Mouse (Mus musculus) bone marrow, adult 2 months (tissue): ENCODE data around the gene Erp44. TPM values are rescaled to one million over a fixed set of nuclear protein-coding genes. Genes with fewer than 3 reads are reported as not detected.

Experiments used
- H3K27ac ChIP-seq: fragments of 200-500 bp; 2 replicates; pipeline ENCODE4 v1.5.1; 2012; ENCODE audit warnings: low read depth, mild to moderate bottlenecking, control low read depth, inconsistent platforms, low read length; ENCODE audit not compliant: control insufficient read depth, poor library complexity, insufficient read depth
- H3K4me1 ChIP-seq: fragments of 200-500 bp; 2 replicates; pipeline ENCODE4 v1.6.1; 2011; ENCODE audit warnings: low read length; ENCODE audit not compliant: control insufficient read depth, insufficient read depth
- H3K4me3 ChIP-seq: fragments of 200-500 bp; replicated peaks from 2 replicates; pipeline ENCODE3; 2011; ENCODE audit warnings: mild to moderate bottlenecking, low read depth, low read length, control low read depth; ENCODE audit not compliant: control insufficient read depth
- CTCF ChIP-seq: fragments of 200-500 bp; IDR thresholded peaks from 2 replicates; pipeline ENCODE4 v1.5.1; 2011; ENCODE audit warnings: low read length, control low read depth; ENCODE audit not compliant: control insufficient read depth, insufficient read depth
- POLR2A ChIP-seq: fragments of 200-500 bp; IDR thresholded peaks from 2 replicates; pipeline ENCODE4 v1.6.1; 2011; ENCODE audit warnings: low read depth, mild to moderate bottlenecking, control low read depth, low read length, borderline replicate concordance; ENCODE audit not compliant: control insufficient read depth
- WGBS: fragments of 180-500 bp; shearing (Covaris S2); methylation state at CpG from one replicate; pipeline ENCODE4 v1.1.7; 2018; 5-methylcytosine and 5-hydroxymethylcytosine counted together
- polyA plus RNA-seq: library from polyadenylated mRNA; stranded (reverse); fragments of >200 nt; gene quantifications from 2 replicates; pipeline ENCODE4 v1.2.4, GENCODE M21; 2011; ENCODE audit warnings: low replicate concordance; ENCODE audit not compliant: missing spikeins, insufficient read depth, insufficient read length

Gene Erp44
- polyA plus RNA-seq, 1 experiment = 48.0 TPM

GRCm38 (mm10) chr4:48281121-48281520 is 1.8 kb upstream of the Erp44 start:
- Histone ChIP-seq H3K4me1 (no peaks in the 10 kb centered on the region), H3K4me3 (no peak overlapping the region), H3K27ac (no peak overlapping the region)
- TF ChIP-seq CTCF (no peak), POLR2A (no peak)
- 89% methylated on average over 1 of the region's 1 CpGs for WGBS

- under 1% methylated on average over 34 of the region's 34 CpGs for WGBS
These were observed 431 bp downstream of the Erp44 start for GRCm38 (mm10) chr4:48278757-48279497.

GRCm38 (mm10) chr4:48277011-48277410 is 2.3 kb downstream of the Erp44 start:
- 74% methylated on average over 3 of the region's 3 CpGs for WGBS
- TF ChIP-seq POLR2A (no peak), CTCF (no peak)

More at GRCm38 (mm10) chr4:48278757-48279497, 431 bp downstream of the Erp44 start:
- Histone ChIP-seq H3K27ac (peak overlapping the region; percentile 38; the same call in 1 of the 2 replicates), H3K4me1 (no peaks in the 10 kb centered on the region), H3K4me3 (peak overlapping the region; percentile 96)
- TF ChIP-seq CTCF (no peak), POLR2A (no peak)

GRCm38 (mm10) chr4:48275736-48276135 is 3.6 kb downstream of the Erp44 start:
- H3K4me3 ChIP-seq = no peak overlapping the region
- no peak for TF ChIP-seq POLR2A
- no peak overlapping the region for H3K27ac ChIP-seq
- 79% methylated on average over 3 of the region's 3 CpGs for WGBS
- H3K4me1 ChIP-seq = no peaks in the 10 kb centered on the region

More at GRCm38 (mm10) chr4:48277011-48277410, 2.3 kb downstream of the Erp44 start:
- Histone ChIP-seq H3K4me3 (no peak overlapping the region), H3K27ac (no peak overlapping the region), H3K4me1 (no peaks in the 10 kb centered on the region)

GRCm38 (mm10) chr4:48273119-48273829 is 6.1 kb downstream of the Erp44 start:
- WGBS = 90% methylated on average over 7 of the region's 7 CpGs
- Histone ChIP-seq H3K27ac (no peak overlapping the region), H3K4me3 (no peak overlapping the region), H3K4me1 (no peaks in the 10 kb centered on the region)
- TF ChIP-seq POLR2A = no peak
- no peak for TF ChIP-seq CTCF

GRCm38 (mm10) chr4:48271838-48272237 is 7.5 kb downstream of the Erp44 start:
- TF ChIP-seq POLR2A = no peak
- no peak for TF ChIP-seq CTCF
- no peak overlapping the region for H3K4me3 ChIP-seq
- H3K27ac ChIP-seq = no peak overlapping the region
- no peaks in the 10 kb centered on the region for H3K4me1 ChIP-seq
- WGBS = 93% methylated on average over 5 of the region's 5 CpGs

GRCm38 (mm10) chr4:48270532-48270931 is 8.8 kb downstream of the Erp44 start:
- TF ChIP-seq POLR2A (no peak), CTCF (no peak)
- H3K4me3 ChIP-seq = no peak overlapping the region
- H3K4me1 ChIP-seq = no peaks in the 10 kb centered on the region
- H3K27ac ChIP-seq = no peak overlapping the region

GRCm38 (mm10) chr4:48268127-48268526 is 11.2 kb downstream of the Erp44 start:
- Histone ChIP-seq H3K4me3 (no peak overlapping the region), H3K4me1 (no peaks in the 10 kb centered on the region), H3K27ac (no peak overlapping the region)
- 85% methylated on average over 1 of the region's 1 CpGs for WGBS
- no peak for TF ChIP-seq CTCF

- Histone ChIP-seq H3K4me3 (no peak overlapping the region), H3K4me1 (no peaks in the 10 kb centered on the region), H3K27ac (no peak overlapping the region)
- 73% methylated on average over 3 of the region's 3 CpGs for WGBS
- no peak for TF ChIP-seq POLR2A
- no peak for TF ChIP-seq CTCF
These were observed 11.7 kb downstream of the Erp44 start for GRCm38 (mm10) chr4:48267683-48268082.
